Mouse (Mus musculus): Measurements from ENCODE around the gene Npas2.

DNA sequence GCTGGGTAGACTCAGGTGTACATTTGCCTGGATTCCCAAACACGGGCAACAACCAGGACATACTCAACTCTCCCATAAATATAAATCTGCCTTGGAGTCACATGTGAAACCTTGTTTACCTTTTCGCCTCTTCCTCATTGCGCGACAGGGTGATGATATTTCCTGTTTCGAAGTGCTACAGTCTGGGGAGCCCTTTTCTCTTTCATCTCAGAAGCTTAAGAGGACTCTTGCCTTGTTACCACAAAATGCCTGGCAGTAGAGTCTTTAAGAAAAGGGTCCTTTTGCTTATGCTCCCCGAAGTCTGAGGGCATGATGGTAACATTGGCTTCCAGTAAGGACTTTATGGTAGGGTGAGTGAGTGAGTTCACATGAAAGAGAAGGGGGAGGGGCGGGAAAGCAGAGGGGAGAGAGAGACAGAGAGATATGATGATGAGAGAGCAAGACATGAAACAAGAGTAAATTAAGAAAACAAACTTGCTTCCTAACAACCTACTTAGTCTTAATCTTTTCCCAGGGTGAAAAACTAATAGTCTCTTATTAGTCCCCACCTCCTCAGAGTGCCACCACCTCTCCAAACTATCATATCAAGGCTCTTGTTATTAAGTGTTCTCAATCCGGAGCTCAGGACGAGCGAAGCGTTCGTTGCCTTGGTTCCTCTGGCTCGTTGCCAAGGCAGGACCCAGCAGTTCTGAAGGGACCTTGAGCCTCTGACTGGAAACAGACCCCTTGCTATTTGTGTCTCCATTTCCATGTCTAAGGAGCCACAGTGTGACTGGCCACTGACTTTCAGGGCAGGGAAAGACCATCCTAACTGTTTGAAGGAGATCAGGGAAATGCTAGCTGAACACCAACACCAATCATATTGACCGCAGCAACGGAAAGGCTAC is 87.7 kb downstream of the Npas2 start:
- TF ChIP-seq CTCF (IDR thresholded peaks at IDR 0.05; ENCODE audit: extremely low read depth, insufficient read depth, insufficient read length, insufficient replicate concordance), result no peak
- TF ChIP-seq POLR2A (IDR thresholded peaks at IDR 0.05; ENCODE audit: low read depth, low read length), result no peak

Data from spleen, adult 2 months (tissue).